28 mouse cellular contexts compared by ENCODE assay signal in genomic region chr7:105472607-105473006, GRCm38 (mm10). TPM values are rescaled to one million over a fixed set of nuclear protein-coding genes. Genes with fewer than 3 reads are reported as not detected.
DNase-seq lines count a peak whose midpoint lies in the region; ATAC-seq and TF ChIP-seq lines count a peak whose summit lies in the region.
"Had no signal": no experiment of that assay in that cellular context is flagged by ENCODE, and none has a peak within 500 bp of the region (broad histone marks: within the 10 kb centered on the region; RNA-seq: fewer than 3 reads in every experiment).

No protein-coding gene starts in this region.

- TF ChIP-seq CTCF in forebrain, postnatal 0 days (IDR thresholded peaks at IDR 0.05; ENCODE audit: low read depth): peak; percentile 52
- peak; percentile 53 for TF ChIP-seq CTCF in kidney, postnatal 0 days (IDR thresholded peaks at IDR 0.05; ENCODE audit: low read depth)
- TF ChIP-seq CTCF in stomach, postnatal 0 days (IDR thresholded peaks at IDR 0.05; ENCODE audit: low read depth): peak; percentile 66

- H3K27ac ChIP-seq in forebrain, postnatal 0 days (ENCODE audit: low read depth, low read length): no peak overlapping the region
- no peak overlapping the region for H3K27ac ChIP-seq in forebrain, embryonic 12.5 days
- no peak overlapping the region for H3K27ac ChIP-seq in kidney, postnatal 0 days
- no peak overlapping the region for H3K27ac ChIP-seq in midbrain, embryonic 14.5 days (replicated peaks; ENCODE audit: low read depth, low read length)
- H3K27ac ChIP-seq in midbrain, embryonic 11.5 days (ENCODE audit: low read depth, low read length): no peak overlapping the region
- H3K27ac ChIP-seq in stomach, postnatal 0 days (replicated peaks): no peak overlapping the region
- H3K27ac ChIP-seq: embryonic facial prominence, embryonic 12.5 days; hindbrain, embryonic 10.5 days had no signal

- H3K9me3 ChIP-seq in forebrain, postnatal 0 days (ENCODE audit: low read length): no peaks in the 10 kb centered on the region
- no peaks in the 10 kb centered on the region for H3K9me3 ChIP-seq in forebrain, embryonic 12.5 days
- no peaks in the 10 kb centered on the region for H3K9me3 ChIP-seq in kidney, postnatal 0 days (replicated peaks; ENCODE audit: low read length)
- no peaks in the 10 kb centered on the region for H3K9me3 ChIP-seq in midbrain, embryonic 14.5 days (ENCODE audit: control insufficient read depth, low read length)
- H3K9me3 ChIP-seq in midbrain, embryonic 11.5 days (ENCODE audit: control insufficient read depth, low read length): no peaks in the 10 kb centered on the region
- H3K9me3 ChIP-seq in stomach, postnatal 0 days (ENCODE audit: control insufficient read depth, low read length): no peaks in the 10 kb centered on the region
- H3K9me3 ChIP-seq: embryonic facial prominence, embryonic 12.5 days; hindbrain, embryonic 10.5 days had no signal

- H3K9ac ChIP-seq in forebrain, postnatal 0 days: no peak overlapping the region
- no peak overlapping the region for H3K9ac ChIP-seq in forebrain, embryonic 12.5 days
- H3K9ac ChIP-seq in kidney, postnatal 0 days (ENCODE audit: low read depth, low read length): no peak overlapping the region
- H3K9ac ChIP-seq in midbrain, embryonic 14.5 days (replicated peaks; ENCODE audit: low read length): no peak overlapping the region
- H3K9ac ChIP-seq in midbrain, embryonic 11.5 days (ENCODE audit: low read length): no peak overlapping the region
- H3K9ac ChIP-seq in stomach, postnatal 0 days (ENCODE audit: low read length): no peak overlapping the region
- H3K9ac ChIP-seq: embryonic facial prominence, embryonic 12.5 days had no signal

- DNase-seq in forebrain, postnatal 0 days: peak; percentile 45
- no peak for DNase-seq in kidney, postnatal 0 days (ENCODE audit: low spot score)
- no peak for DNase-seq in kidney, adult 18-20 months
- peak; percentile 38 for DNase-seq in midbrain, embryonic 14.5 days
- DNase-seq in midbrain, embryonic 11.5 days (ENCODE audit: low spot score, missing footprints): no peak
- DNase-seq in stomach, postnatal 0 days (ENCODE audit: low spot score): no peak
- no peak for DNase-seq in urinary bladder, adult 18-20 months (ENCODE audit: low spot score in 2 of 2)
- DNase-seq: adrenal gland, postnatal 10 days; B cell, adult 2 months; cerebellum, adult 8-10 months; kidney, adult 9 months; lung, adult 2 months; lung, postnatal 36 days; retina, postnatal 1 day had no signal

- no peak for TF ChIP-seq EP300 in stomach, postnatal 0 days (optimal IDR thresholded peaks at IDR 0.05)

- no peaks in the 10 kb centered on the region for H3K4me1 ChIP-seq in forebrain, postnatal 0 days (ENCODE audit: insufficient read depth)
- H3K4me1 ChIP-seq in forebrain, embryonic 12.5 days: no peaks in the 10 kb centered on the region
- H3K4me1 ChIP-seq in kidney, postnatal 0 days (replicated peaks; ENCODE audit: insufficient read depth, low read length): no peaks in the 10 kb centered on the region
- no peaks in the 10 kb centered on the region for H3K4me1 ChIP-seq in midbrain, embryonic 14.5 days (ENCODE audit: control insufficient read depth, insufficient read depth, low read length)
- H3K4me1 ChIP-seq in midbrain, embryonic 11.5 days (ENCODE audit: control insufficient read depth, insufficient read depth, low read length): no peaks in the 10 kb centered on the region
- H3K4me1 ChIP-seq in stomach, postnatal 0 days (replicated peaks; ENCODE audit: control insufficient read depth, insufficient read depth): no peaks in the 10 kb centered on the region
- H3K4me1 ChIP-seq: embryonic facial prominence, embryonic 12.5 days; hindbrain, embryonic 10.5 days had no signal

- no peaks in the 10 kb centered on the region for H3K36me3 ChIP-seq in forebrain, postnatal 0 days (ENCODE audit: insufficient read depth)
- no peaks in the 10 kb centered on the region for H3K36me3 ChIP-seq in forebrain, embryonic 12.5 days (replicated peaks)
- no peaks in the 10 kb centered on the region for H3K36me3 ChIP-seq in kidney, postnatal 0 days (ENCODE audit: insufficient read depth, low read length)
- no peaks in the 10 kb centered on the region for H3K36me3 ChIP-seq in midbrain, embryonic 14.5 days (ENCODE audit: control insufficient read depth, insufficient read depth, low read length)
- H3K36me3 ChIP-seq in midbrain, embryonic 11.5 days (ENCODE audit: control insufficient read depth, insufficient read depth, low read length): no peaks in the 10 kb centered on the region
- no peaks in the 10 kb centered on the region for H3K36me3 ChIP-seq in stomach, postnatal 0 days (ENCODE audit: control insufficient read depth, insufficient read depth, low read length)
- H3K36me3 ChIP-seq: embryonic facial prominence, embryonic 12.5 days; hindbrain, embryonic 10.5 days had no signal

- 52% methylated on average over 1 of the region's 1 CpGs for WGBS in forebrain, postnatal 0 days
- 63% methylated on average over 1 of the region's 1 CpGs for WGBS in forebrain, embryonic 12.5 days
- 54% methylated on average over 1 of the region's 1 CpGs for WGBS in kidney, postnatal 0 days
- WGBS in midbrain, embryonic 14.5 days: 43% methylated on average over 1 of the region's 1 CpGs
- WGBS in midbrain, embryonic 11.5 days: 78% methylated on average over 1 of the region's 1 CpGs
- WGBS in stomach, postnatal 0 days: 46% methylated on average over 1 of the region's 1 CpGs

- no peak overlapping the region for H3K4me3 ChIP-seq in forebrain, postnatal 0 days (ENCODE audit: low read depth, low read length)
- no peak overlapping the region for H3K4me3 ChIP-seq in forebrain, embryonic 12.5 days (replicated peaks)
- no peak overlapping the region for H3K4me3 ChIP-seq in kidney, postnatal 0 days (replicated peaks; ENCODE audit: low read depth, low read length)
- no peak overlapping the region for H3K4me3 ChIP-seq in midbrain, embryonic 14.5 days (replicated peaks; ENCODE audit: low read depth, low read length)
- H3K4me3 ChIP-seq in midbrain, embryonic 11.5 days (ENCODE audit: low read depth, low read length): no peak overlapping the region
- H3K4me3 ChIP-seq in stomach, postnatal 0 days (ENCODE audit: low read depth, low read length): no peak overlapping the region
- H3K4me3 ChIP-seq: embryonic facial prominence, embryonic 12.5 days; erythroblast, embryonic 14.5 days; hindbrain, embryonic 10.5 days had no signal

- H3K27me3 ChIP-seq in forebrain, postnatal 0 days (ENCODE audit: insufficient read depth, low read length): no peaks in the 10 kb centered on the region
- H3K27me3 ChIP-seq in forebrain, embryonic 12.5 days: no peaks in the 10 kb centered on the region
- no peaks in the 10 kb centered on the region for H3K27me3 ChIP-seq in kidney, postnatal 0 days (ENCODE audit: insufficient read depth, low read length)
- H3K27me3 ChIP-seq in midbrain, embryonic 14.5 days (ENCODE audit: control insufficient read depth, insufficient read depth, low read length): no peaks in the 10 kb centered on the region
- no peaks in the 10 kb centered on the region for H3K27me3 ChIP-seq in midbrain, embryonic 11.5 days (ENCODE audit: control insufficient read depth, insufficient read depth, low read length)
- no peaks in the 10 kb centered on the region for H3K27me3 ChIP-seq in stomach, postnatal 0 days (ENCODE audit: control insufficient read depth, insufficient read depth, low read length)
- H3K27me3 ChIP-seq: embryonic facial prominence, embryonic 12.5 days had no signal

- no peak for ATAC-seq in forebrain, postnatal 0 days
- no peak for ATAC-seq in forebrain, embryonic 12.5 days (ENCODE audit: low FRiP score)
- ATAC-seq in kidney, postnatal 0 days (replicated peaks; ENCODE audit: low FRiP score, low read depth): no peak
- no peak for ATAC-seq in midbrain, embryonic 14.5 days (ENCODE audit: low FRiP score, low TSS enrichment)
- ATAC-seq in midbrain, embryonic 11.5 days (ENCODE audit: low FRiP score): no peak
- ATAC-seq in stomach, postnatal 0 days (ENCODE audit: low FRiP score, low TSS enrichment): no peak
- ATAC-seq: forebrain, embryonic 16.5 days had no signal

- no peak overlapping the region for H3K4me2 ChIP-seq in forebrain, postnatal 0 days (ENCODE audit: low read depth)
- H3K4me2 ChIP-seq in forebrain, embryonic 12.5 days: no peak overlapping the region
- H3K4me2 ChIP-seq in kidney, postnatal 0 days (ENCODE audit: low read length): no peak overlapping the region
- H3K4me2 ChIP-seq in midbrain, embryonic 14.5 days (ENCODE audit: low read length): no peak overlapping the region
- H3K4me2 ChIP-seq in midbrain, embryonic 11.5 days: no peak overlapping the region
- no peak overlapping the region for H3K4me2 ChIP-seq in stomach, postnatal 0 days (replicated peaks; ENCODE audit: low read depth)
- H3K4me2 ChIP-seq: embryonic facial prominence, embryonic 12.5 days; liver, embryonic 11.5 days had no signal

RNA-seq across cellular contexts. Expression of gene Cavin3, which starts 9.5 kb away (rescaled TPM):
- total RNA-seq in forebrain, postnatal 0 days (2014; rRNA removed): 28.6 and 30.9 TPM in 2 replicates
- 31.7 and 33.5 TPM in 2 replicates for polyA plus RNA-seq in forebrain, postnatal 0 days (2015; fragmentation: Nextera tagmentation; extraction: Ambion mirVana)
- 20.2 and 24.7 TPM in 2 replicates for polyA plus RNA-seq in forebrain, embryonic 12.5 days (2016; fragmentation: Nextera tagmentation; extraction: Ambion mirVana)
- 68.0 and 75.8 TPM in 2 replicates for polyA plus RNA-seq in kidney, postnatal 0 days (2015; fragmentation: Nextera tagmentation; extraction: Ambion mirVana)
- 23.2 and 27.9 TPM in 2 replicates for polyA plus RNA-seq in midbrain, embryonic 14.5 days (2014; fragmentation: Nextera tagmentation; extraction: Ambion mirVana)
- polyA plus RNA-seq in midbrain, embryonic 11.5 days (2014; fragmentation: Nextera tagmentation; extraction: Ambion mirVana): 24.2 and 24.9 TPM in 2 replicates
- 163 and 184 TPM in 2 replicates for polyA plus RNA-seq in stomach, postnatal 0 days (2015; fragmentation: Nextera tagmentation; extraction: Ambion mirVana)
- total RNA-seq: monocyte, adult 5-6 weeks had no signal

RNA-seq across cellular contexts. Expression of gene Cckbr, which starts 47.1 kb away (rescaled TPM):
- total RNA-seq in forebrain, postnatal 0 days (2014; rRNA removed): 3.5 and 6.2 TPM in 2 replicates
- polyA plus RNA-seq in forebrain, postnatal 0 days (2015; fragmentation: Nextera tagmentation; extraction: Ambion mirVana): 3.2 and 5.1 TPM in 2 replicates
- 0.38 and 0.70 TPM in 2 replicates for polyA plus RNA-seq in forebrain, embryonic 12.5 days (2016; fragmentation: Nextera tagmentation; extraction: Ambion mirVana)
- polyA plus RNA-seq in kidney, postnatal 0 days (2015; fragmentation: Nextera tagmentation; extraction: Ambion mirVana): 0.59 and 0.62 TPM in 2 replicates
- 1.7 and 3.0 TPM in 2 replicates for polyA plus RNA-seq in midbrain, embryonic 14.5 days (2014; fragmentation: Nextera tagmentation; extraction: Ambion mirVana)
- polyA plus RNA-seq in midbrain, embryonic 11.5 days (2014; fragmentation: Nextera tagmentation; extraction: Ambion mirVana): 0.14 and 0.28 TPM in 2 replicates
- 3.3 and 3.6 TPM in 2 replicates for polyA plus RNA-seq in stomach, postnatal 0 days (2015; fragmentation: Nextera tagmentation; extraction: Ambion mirVana)
- total RNA-seq: gastrocnemius, adult 18-20 months; granulocyte monocyte progenitor cell, adult 5-6 weeks; megakaryocyte-erythroid progenitor cell, adult 5-6 weeks; monocyte, adult 5-6 weeks had no signal
- polyA plus RNA-seq: erythroblast, embryonic 14.5 days; heart, embryonic 14.5 days; large intestine, adult 2 months; limb, embryonic 11.5 days; lung, adult 2 months; neural tube, embryonic 11.5 days had no signal

Comparison
In these comparisons a context has a peak if more than half of its experiments do, and no peak if none do; other contexts are left out.
1. DNase-seq: peak in forebrain, postnatal 0 days (single experiment) and midbrain, embryonic 14.5 days (single experiment); none in kidney, postnatal 0 days (single experiment), kidney, adult 18-20 months (single experiment), midbrain, embryonic 11.5 days (single experiment), stomach, postnatal 0 days (single experiment) and urinary bladder, adult 18-20 months (0 of 2).
2. Peak in every context shown above with its lines, with median percentiles within 50 percentile points of each other: CTCF ChIP-seq.